Mouse (Mus musculus) mesoderm, embryonic 11.5 days (tissue): ENCODE results near the gene Nckap5.

Source experiments
- DNase-seq: peaks from one replicate; pipeline ENCODE4 v3.0.0-alpha.2; 2012; ENCODE audit warnings: low read depth, low spot score

Gene Nckap5

GRCm38 (mm10) chr1:126473044-126473443 is 357.6 kb downstream of the Nckap5 start:
- no peak for DNase-seq

DNA sequence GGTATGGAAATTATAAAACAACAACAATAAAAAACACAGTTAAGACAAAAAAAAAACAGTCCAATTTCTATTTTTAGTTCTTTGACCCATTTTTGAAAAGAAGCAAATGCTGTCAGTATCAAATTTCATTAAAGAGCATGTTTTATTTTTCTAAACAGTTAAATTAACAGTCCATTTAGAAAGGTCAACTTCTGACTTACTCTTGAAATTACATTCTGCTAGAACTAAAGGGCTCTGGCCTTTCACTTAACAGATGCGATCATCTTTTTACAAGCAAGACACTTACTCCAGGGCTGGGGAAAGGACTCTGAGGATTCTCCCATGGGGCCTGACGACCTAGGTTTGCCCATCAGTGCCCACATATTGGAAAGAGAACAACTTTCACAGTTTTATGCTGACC is 359.2 kb downstream of the Nckap5 start:
- no peak for DNase-seq

DNA sequence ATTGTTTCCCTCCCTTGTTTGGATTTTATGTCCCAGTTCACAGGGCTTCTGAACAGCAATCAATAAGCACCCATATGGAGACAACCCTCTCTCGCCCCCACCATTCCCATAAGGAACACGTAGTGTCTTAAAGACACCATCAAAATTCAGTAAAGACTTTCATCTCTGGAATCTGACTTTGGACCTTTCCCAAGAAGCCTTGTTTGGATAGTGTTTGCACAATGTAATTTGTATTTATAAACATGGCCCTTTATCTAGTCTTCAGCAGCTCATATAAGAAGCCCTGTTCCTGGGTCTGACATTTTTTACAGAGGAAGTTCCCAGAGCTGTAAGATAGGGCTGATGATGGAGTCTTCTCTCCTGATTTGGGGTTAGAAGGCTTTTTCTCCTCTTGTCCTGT is 359.7 kb downstream of the Nckap5 start:
- no peak for DNase-seq

GRCm38 (mm10) chr1:126469818-126470544 is 360.6 kb downstream of the Nckap5 start:
- DNase-seq = no peak

- DNase-seq = no peak
Measured at GRCm38 (mm10) chr1:126461527-126462354, 368.9 kb downstream of the Nckap5 start.

DNA sequence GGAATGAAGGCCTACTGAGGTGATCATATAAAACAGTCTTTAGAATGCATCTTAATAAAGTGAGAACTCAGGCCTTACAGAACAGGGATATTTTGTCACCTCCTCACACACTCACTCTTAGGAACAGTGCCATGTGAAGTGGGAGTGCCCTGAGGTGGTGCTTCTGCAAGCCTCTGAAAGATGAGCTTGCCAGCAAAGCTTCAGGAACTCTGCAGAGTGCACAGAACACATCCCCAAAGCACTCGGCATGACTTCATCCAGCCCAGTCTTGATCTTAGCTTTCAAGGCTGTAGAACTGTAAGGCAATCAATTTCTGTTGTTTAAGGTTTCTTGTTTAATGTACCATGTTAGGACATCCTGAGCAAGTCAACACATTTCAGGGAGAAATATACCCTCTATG is 372.9 kb downstream of the Nckap5 start:
- DNase-seq = no peak

DNA sequence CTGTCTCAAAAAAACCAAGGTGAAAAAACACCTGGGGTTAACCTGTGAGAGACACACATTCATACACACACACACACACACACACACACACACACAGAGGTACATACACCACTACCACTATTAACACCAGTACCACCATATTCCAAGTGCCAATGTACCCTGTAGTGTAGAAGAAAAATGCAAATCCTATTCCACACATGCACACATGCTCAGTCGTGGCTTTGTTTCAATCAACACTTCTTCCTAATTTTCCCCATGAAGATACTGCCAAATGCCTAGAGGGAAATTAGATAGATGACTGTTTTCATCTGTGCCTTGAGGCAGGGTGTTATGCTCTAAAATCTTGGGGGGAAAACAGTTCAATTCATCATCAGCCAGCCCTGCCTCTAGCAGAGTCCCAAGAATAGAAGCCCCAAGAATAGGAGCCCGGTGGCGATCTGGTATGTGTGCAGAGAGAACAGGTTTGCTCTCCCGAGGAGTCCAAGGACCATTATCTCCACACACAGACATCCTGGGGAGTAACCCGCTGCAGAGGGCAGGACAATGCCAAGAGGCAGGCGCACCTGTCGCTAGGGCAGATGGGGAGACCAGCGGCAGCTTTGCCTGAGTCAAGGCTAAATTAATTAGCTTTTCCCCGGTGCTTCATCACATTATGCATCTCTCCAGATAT is 376.0 kb downstream of the Nckap5 start:
- DNase-seq = no peak

DNA sequence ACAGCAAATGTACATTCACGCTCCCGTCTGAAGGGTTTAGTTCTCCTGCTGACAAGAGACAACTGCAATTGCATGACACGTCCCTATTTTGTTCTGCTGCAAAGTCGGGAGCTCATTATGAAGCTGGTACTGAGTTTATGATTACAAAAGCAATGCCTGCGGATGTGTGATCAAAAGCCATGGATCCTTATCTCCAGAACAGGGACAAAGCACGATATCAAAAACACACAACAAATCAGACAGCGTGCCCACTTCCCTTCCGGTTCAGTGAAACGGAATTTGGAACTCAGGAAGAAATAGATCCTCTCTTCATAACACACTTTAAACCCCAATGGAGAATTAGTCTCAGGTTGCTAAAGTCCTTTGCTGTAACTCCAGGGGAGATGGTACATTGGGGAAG is 379.1 kb downstream of the Nckap5 start:
- no peak for DNase-seq

DNA sequence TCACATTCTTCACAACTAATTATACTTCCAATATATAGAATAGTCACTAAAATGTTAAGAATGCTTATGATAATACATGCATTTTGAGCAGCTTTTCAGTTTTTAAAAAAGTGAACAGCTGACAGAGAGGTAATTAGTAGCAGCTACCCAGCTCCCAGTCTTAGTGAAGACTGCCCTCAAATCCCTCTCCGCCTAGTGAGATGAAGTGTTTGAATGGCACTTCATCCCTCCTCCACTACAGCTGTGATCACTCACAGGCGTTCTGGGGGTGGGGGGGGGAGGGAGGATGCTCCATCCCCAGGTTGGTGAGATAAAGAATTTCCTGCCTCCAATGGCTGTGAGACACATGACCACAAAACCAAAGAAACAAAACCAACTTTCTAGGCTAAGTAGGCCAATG is 381.2 kb downstream of the Nckap5 start:
- DNase-seq = no peak

GRCm38 (mm10) chr1:126443890-126444289 is 386.7 kb downstream of the Nckap5 start:
- DNase-seq = no peak

DNA sequence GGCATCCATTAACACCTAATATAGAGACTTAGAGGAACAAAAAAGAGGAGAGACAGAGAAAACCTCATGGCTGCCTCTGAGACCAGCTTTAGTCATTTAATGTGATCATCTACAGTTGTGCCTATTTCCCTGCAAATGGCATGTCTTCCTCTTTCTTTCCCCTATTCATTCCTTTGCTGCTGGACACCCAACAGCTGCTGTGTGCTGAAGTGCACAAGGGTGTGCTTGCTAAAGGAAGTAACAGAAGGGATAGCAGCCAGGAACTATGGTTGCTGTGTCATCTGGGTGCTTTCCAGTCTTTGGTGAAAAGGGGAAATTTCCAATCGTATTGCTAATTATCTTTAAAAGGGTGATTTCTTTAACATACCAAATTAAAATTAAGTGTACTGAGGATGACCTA is 387.9 kb downstream of the Nckap5 start:
- DNase-seq = no peak

GRCm38 (mm10) chr1:126438000-126438572 is 392.5 kb downstream of the Nckap5 start:
- DNase-seq = no peak

DNA sequence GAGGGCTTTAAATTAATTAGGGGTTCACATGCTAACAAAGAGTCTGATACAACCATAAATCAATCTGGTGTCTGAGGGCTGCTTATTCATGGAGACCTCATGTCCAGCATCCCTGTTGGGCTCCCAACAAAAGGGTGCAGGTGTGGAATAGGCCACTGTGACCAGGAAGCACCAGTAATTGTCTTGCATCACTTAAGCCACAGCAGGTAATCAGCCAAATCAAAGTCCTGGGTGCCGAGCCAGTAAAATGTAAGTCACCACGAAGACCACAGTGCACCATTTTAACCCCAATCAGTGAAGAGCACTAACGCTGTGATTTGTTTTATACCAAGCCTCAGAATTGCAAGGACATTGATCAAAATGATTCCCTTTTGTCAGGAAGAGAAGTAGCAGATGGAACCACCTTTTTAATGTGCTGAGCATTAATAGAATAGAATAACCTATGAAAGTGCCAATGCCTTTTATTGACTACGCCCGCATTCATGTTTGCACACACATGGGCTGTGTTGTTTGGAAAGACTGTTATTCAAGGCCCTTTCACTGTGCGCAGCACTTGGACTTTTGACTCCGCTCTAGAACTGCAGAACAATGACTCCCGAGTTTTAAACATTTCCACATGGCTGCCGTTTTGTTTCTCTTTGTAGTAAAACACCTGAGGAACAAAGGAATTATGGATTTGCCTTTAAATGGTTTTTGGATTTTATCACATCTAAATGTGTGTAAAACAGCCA is 393.5 kb downstream of the Nckap5 start:
- DNase-seq = no peak

DNA sequence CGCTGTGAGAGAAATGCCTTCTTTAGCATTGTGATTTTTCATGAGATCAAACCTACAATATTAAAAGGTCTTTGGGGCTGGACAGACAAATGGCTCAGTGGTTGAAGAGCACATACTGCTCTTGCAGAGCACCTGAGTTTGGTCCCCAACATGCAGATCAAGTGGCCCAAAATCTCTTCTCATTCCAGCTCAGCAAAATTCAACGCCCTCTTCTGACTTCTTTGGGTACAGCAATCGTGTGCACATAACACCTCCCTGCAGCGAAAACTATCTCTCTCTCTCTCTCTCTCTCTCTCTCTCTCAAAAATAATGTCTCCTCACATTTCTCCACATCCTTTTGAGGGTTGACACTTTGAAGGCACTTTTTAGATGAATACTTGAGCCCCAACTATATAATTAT is 398.3 kb downstream of the Nckap5 start:
- peak; percentile 20 for DNase-seq

DNA sequence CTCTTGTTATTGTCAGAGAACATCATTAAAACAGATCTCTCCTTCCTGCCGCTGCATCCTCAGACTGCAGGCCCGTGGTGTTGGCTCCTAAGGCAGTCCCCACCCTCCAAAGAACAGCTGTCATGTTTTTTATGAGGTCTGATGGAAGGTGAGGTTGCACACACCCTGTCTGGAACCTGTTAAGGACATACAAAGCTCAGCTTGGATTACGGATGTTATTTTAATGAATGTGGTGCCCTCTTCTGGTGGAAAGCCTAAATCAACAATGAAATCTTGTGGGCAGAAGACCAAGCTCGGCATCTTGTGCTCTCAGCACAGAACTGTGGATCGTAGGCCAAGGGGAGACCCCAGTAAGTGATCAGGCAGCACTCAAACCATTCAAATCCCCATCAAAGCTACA is 399.0 kb downstream of the Nckap5 start:
- peak; percentile 75 for DNase-seq

GRCm38 (mm10) chr1:126411426-126411825 is 419.2 kb downstream of the Nckap5 start:
- no peak for DNase-seq

DNA sequence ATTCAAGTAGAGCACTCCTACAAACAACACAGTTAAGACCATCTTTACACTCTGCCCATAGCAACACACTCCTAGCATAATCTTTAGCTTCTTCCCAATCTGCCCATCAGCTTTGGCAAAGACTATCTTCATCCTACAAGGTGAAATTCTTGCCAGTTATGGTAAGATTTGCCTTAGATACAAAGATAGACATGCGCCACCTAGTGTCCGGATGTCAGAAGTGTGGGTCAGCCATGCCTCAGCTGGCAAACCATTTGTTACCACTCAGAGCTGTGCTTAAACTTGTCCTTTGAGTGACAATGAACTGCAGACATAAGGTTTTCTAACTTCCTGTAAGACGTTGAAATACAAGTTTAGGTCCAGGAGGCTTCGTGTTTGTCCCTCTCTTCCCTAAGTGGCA is 422.7 kb downstream of the Nckap5 start:
- DNase-seq = peak; percentile 28

DNA sequence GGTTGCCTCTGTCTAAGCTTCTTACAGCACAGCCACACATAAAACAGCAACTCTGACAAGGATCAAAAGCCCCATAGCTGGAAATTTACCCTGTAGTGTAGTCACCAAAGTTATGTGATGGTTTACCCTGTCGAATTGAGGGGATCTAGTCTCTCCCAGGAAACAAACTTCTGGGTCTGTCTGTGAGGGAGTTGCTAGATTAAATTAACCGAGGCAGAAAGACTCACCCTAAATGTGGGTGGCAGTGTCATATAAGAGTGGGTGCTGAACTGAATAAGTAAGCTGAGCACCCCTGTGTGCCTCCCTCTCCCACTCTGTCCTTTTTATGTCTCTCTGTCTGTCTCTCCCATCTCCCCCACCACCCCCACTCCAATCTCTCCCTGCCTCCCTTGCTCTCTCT is 425.1 kb downstream of the Nckap5 start:
- DNase-seq = no peak

DNA sequence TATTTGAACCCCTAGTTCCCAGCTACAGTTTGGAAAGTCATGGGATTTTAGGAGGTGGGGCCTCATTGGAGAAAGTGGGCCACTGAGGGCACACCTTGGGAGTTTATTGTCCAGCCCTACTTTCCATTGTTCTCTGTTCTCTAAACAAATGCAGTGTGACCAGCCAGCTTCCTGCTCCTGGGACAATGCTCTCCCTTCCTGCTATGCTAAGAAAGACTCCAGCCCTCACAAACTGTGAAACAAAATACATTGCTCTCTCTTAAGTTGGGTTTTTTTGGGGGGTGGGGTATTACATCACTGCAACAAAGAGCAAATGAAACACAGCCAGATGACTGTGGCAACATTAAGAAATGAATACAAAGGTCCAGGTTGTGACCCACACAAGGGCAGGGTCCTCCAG is 426.6 kb downstream of the Nckap5 start:
- DNase-seq = no peak

DNA sequence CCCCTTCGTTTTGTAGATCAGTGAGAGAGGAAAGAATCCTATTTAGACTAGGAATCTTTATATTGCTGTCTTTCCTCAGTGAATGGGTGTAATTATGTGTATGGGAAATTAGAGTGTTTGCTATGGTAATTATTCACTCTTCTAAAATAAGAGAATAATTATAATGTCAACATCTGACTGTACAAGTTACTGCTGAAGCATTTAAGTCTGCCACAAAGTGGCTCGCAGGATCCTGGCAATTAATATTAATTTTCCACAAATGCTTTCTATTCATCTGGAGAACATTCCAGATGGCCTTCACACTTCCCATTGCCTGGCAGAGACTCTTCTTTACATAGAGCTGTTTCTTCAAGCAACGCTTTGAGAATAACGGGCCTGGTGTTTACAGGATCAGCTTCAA is 439.4 kb downstream of the Nckap5 start:
- no peak for DNase-seq

DNA sequence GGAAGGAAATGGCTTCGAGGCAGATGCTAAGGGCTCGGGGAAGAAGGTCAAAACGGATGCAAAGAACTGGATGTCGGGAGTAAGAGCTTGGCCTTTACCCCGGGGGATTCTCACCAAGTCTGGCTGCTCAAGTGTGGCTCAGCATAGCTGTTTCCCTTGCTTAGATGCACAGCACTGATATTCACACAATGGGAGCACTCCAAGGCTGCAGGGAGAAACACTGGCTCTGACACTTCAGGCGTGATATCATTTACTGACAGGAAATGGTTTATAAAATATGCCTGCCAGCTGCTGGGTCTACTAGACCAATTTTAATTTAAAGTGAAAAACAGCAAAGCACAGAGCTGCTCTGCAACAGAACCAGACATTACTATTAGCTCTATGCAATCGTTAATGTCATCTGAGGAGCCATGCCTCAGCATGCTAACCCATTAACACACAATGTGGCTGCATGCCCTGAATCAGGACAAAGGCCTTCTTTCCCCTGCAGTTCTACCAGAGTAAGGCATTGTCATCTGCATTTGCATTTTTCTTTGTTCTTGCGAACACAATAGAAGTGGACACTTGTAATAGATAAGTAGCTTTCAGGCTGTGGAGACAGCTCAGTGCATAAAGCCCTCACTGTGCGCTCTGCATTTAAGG is 453.1 kb downstream of the Nckap5 start:
- no peak for DNase-seq
